Mouse (Mus musculus): ENCODE data around the gene Serinc3. TPM values are rescaled to one million over a fixed set of nuclear protein-coding genes. Genes with fewer than 3 reads are reported as not detected.

The Serinc3 gene
- total and polyA plus RNA-seq, 2 experiments from 2014 or later, result 31.7 to 98.2 TPM

DNA sequence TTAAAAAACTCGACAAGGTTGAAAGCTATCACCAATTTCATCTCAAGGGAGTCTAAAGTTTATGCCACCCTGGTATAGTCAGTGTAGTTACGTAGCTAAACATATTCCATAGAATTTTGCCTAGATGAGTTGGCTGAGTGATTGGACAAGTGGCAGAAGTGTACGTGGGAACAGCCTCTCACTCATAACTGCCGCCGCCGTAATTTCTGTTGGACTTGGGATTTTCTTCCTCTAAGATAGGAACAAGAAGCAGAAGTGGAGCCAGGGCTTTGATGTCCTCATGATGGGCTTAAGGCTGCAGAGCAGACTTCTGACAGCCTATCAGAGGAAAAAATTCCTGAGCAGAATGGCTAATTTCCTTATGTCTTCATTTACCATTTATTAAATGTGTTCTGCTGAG lies 30.7 kb upstream of the Serinc3 start:
- no peak overlapping the region for H3K27ac ChIP-seq (ENCODE audit: low read depth, low read length)
- WGBS, result 72% methylated on average over 6 of the region's 6 CpGs
- DNase-seq (no peak), ATAC-seq (no peak)
- no peaks in the 10 kb centered on the region for H3K36me3 ChIP-seq (ENCODE audit: insufficient read depth)
- H3K27me3 ChIP-seq (ENCODE audit: insufficient read depth, low read length), result no peaks in the 10 kb centered on the region
- H3K4me2 ChIP-seq (ENCODE audit: low read depth), result no peak overlapping the region
- no peaks in the 10 kb centered on the region for H3K9me3 ChIP-seq (ENCODE audit: low read length)
- 0 out of 2 replicates have a peak, but pooled peaks cover 6% of the 10 kb centered on the region for H3K4me1 ChIP-seq (ENCODE audit: insufficient read depth)
- no peak for TF ChIP-seq CTCF (IDR thresholded peaks at IDR 0.05; ENCODE audit: low read depth)
- H3K9ac ChIP-seq, result no peak overlapping the region
- H3K4me3 ChIP-seq (ENCODE audit: low read depth, low read length), result no peak overlapping the region

DNA sequence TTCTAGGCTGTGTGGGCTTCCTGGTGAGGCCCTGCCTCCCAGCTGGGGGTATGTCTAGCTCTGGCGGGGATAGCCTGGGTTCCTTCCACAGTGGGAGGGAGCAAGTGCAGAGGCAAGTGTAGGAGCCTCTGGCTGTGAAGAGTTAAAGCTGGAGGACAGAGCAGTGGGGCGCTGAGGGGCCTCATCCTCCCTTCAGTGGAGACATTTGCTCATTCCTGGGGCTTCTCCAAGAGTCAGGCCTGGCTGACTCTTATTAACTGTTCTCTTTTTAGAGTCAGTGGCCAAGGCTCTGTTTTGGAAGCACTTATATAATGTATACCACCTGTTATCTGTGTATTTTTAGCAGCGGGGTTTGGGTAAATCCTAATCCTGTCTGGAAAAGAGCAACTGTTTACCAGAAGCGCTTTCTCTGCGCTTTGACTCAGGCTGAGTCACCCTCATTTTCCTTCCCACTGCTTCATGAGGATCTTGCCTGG lies 30.3 kb upstream of the Serinc3 start:
- ATAC-seq, result no peak

DNA sequence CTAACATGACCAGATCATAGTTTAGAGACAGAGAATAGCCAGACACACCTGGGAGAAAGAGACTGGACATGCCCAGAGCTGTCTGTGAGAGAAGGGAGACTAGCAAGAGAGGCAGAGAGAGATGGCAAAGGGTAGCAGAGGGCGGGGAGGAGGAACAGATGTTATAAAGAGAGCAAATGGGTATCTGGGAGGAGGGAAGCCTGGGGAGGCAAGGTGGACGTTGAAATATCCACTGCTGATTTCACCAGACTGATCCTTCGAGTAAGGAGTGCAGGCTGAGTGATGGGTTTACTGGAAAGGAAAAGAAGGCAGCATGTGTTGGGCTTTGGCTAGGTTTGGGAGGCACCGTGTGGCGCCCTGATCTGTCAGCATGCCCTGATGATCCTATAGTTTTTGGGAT lies 29.5 kb upstream of the Serinc3 start:
- H3K27me3 ChIP-seq (ENCODE audit: insufficient read depth, low read length), result no peaks in the 10 kb centered on the region
- H3K36me3 ChIP-seq (ENCODE audit: insufficient read depth), result no peaks in the 10 kb centered on the region
- no peak overlapping the region for H3K4me3 ChIP-seq (ENCODE audit: low read depth, low read length)
- H3K4me2 ChIP-seq (ENCODE audit: low read depth), result no peak overlapping the region
- DNase-seq (no peak), ATAC-seq (no peak)
- no peak for TF ChIP-seq CTCF (IDR thresholded peaks at IDR 0.05; ENCODE audit: low read depth)
- 0 out of 2 replicates have a peak, but pooled peaks cover 6% of the 10 kb centered on the region for H3K4me1 ChIP-seq (ENCODE audit: insufficient read depth)
- no peaks in the 10 kb centered on the region for H3K9me3 ChIP-seq (ENCODE audit: low read length)
- 75% methylated on average over 5 of the region's 5 CpGs for WGBS
- no peak overlapping the region for H3K9ac ChIP-seq
- H3K27ac ChIP-seq (ENCODE audit: low read depth, low read length), result no peak overlapping the region

More for the DNA sequence above, 30.3 kb upstream of the Serinc3 start:
- Histone ChIP-seq H3K27me3 (ENCODE audit: insufficient read depth, low read length) (no peaks in the 10 kb centered on the region), H3K27ac (ENCODE audit: low read depth, low read length) (peak overlapping the region; percentile 15; the same call in 1 of the 2 replicates), H3K4me3 (ENCODE audit: low read depth, low read length) (no peak overlapping the region), H3K9ac (no peak overlapping the region), H3K36me3 (ENCODE audit: insufficient read depth) (no peaks in the 10 kb centered on the region), H3K9me3 (ENCODE audit: low read length) (no peaks in the 10 kb centered on the region), H3K4me1 (ENCODE audit: insufficient read depth) (0 out of 2 replicates have a peak, but pooled peaks cover 6% of the 10 kb centered on the region), H3K4me2 (ENCODE audit: low read depth) (no peak overlapping the region)
- 45% methylated on average over 5 of the region's 5 CpGs for WGBS
- DNase-seq, result no peak
- no peak for TF ChIP-seq CTCF (IDR thresholded peaks at IDR 0.05; ENCODE audit: low read depth)

DNA sequence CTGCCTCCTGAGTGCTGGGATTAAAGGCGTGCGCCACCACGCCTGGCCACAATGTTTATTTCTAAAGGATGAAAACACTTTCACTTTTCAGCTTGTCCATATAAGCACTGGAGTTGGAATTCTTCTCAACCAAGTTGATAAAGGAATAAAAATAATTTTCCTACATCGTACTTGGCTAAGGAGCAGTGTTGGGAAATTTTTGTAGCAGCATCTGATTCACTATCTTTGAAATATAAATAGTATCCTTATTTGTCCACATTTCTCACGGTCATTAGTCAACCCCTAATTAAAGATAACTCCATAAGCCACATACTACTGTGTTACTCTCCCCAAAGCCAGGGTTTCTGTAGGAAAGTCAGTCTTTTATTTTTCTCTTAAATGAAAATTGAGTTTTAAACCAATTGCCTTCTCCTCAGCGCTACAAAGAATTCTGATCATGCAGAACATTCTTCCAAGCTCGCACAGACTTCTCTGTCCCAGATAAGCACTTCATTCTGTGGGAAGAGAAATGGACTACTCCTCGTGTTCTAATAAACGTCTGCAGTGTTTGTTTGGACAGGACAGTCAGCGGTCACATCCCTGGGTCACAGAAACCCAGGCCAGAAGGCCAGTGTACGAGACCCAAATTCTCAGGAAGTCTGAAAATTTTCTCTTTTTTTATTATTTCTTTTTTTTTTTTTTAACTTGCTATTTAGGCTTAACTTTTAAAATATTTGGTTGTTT lies 26.1 kb upstream of the Serinc3 start:
- H3K36me3 ChIP-seq (ENCODE audit: insufficient read depth), result no peaks in the 10 kb centered on the region
- H3K9ac ChIP-seq, result no peak overlapping the region
- H3K27me3 ChIP-seq (ENCODE audit: insufficient read depth, low read length), result no peaks in the 10 kb centered on the region
- H3K4me1 ChIP-seq (ENCODE audit: insufficient read depth), result 0 out of 2 replicates have a peak, but pooled peaks cover 6% of the 10 kb centered on the region
- no peaks in the 10 kb centered on the region for H3K9me3 ChIP-seq (ENCODE audit: low read length)
- H3K4me3 ChIP-seq (ENCODE audit: low read depth, low read length), result no peak overlapping the region
- no peak for TF ChIP-seq CTCF (IDR thresholded peaks at IDR 0.05; ENCODE audit: low read depth)
- no peak for ATAC-seq
- no peak overlapping the region for H3K4me2 ChIP-seq (ENCODE audit: low read depth)
- WGBS, result 92% methylated on average over 11 of the region's 11 CpGs
- no peak for DNase-seq
- no peak overlapping the region for H3K27ac ChIP-seq (ENCODE audit: low read depth, low read length)

DNA sequence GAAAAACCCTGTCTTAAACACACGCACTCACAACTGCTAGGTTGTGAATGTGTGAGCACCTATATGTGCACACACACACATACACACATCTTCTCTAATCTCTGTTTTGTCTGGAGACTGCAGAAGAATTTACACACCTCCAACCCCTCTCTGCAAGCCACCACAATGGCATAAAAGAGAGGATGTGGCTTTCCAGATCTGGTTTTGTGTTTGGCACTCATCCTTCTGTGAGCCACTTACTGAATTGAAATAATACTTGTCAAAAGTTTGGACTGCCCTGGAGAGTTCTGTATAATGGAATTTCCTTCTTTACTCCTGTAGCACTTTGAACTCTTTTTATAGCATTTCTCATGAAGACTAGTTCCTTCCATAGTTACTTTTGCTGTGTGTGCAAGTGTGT lies 22.1 kb upstream of the Serinc3 start:
- H3K4me1 ChIP-seq (ENCODE audit: insufficient read depth), result no peaks in the 10 kb centered on the region
- WGBS, result 89% methylated on average over 1 of the region's 1 CpGs
- TF ChIP-seq CTCF (IDR thresholded peaks at IDR 0.05; ENCODE audit: low read depth), result no peak

DNA sequence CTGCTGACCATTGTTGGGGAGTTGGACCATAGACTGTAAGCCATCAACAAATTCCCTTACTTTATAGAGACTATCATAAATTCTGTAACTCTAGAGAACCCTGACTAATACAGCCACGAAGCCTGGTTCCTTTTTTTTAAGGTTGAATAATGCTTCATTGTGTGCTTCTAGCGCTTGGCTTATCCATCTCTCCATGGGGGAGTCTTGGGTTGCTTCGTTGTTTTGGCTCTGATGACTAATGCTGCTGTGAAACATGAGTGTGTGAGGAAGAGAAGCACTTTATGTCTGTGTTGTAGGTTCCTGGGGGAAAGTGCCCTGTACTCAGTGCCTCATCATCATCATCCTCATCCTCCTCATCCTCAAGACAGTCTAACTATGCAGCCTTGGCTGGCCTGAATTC lies 19.0 kb upstream of the Serinc3 start:
- H3K36me3 ChIP-seq (ENCODE audit: insufficient read depth), result no peaks in the 10 kb centered on the region
- H3K4me2 ChIP-seq (ENCODE audit: low read depth), result no peak overlapping the region
- H3K27ac ChIP-seq (ENCODE audit: low read depth, low read length), result no peak overlapping the region
- H3K9me3 ChIP-seq (ENCODE audit: low read length), result no peaks in the 10 kb centered on the region
- H3K27me3 ChIP-seq (ENCODE audit: insufficient read depth, low read length), result no peaks in the 10 kb centered on the region
- ATAC-seq (no peak), DNase-seq (no peak)
- peaks cover 5% of the 10 kb centered on the region; the same call in 1 of the 2 replicates for H3K4me1 ChIP-seq (ENCODE audit: insufficient read depth)
- no peak overlapping the region for H3K4me3 ChIP-seq (ENCODE audit: low read depth, low read length)
- H3K9ac ChIP-seq, result no peak overlapping the region
- WGBS, result 50% methylated on average over 3 of the region's 3 CpGs
- TF ChIP-seq CTCF (IDR thresholded peaks at IDR 0.05; ENCODE audit: low read depth), result no peak

More for the DNA sequence above, 22.1 kb upstream of the Serinc3 start:
- no peak for ATAC-seq
- Histone ChIP-seq H3K9me3 (ENCODE audit: low read length) (no peaks in the 10 kb centered on the region), H3K36me3 (ENCODE audit: insufficient read depth) (no peaks in the 10 kb centered on the region), H3K9ac (no peak overlapping the region), H3K27ac (ENCODE audit: low read depth, low read length) (no peak overlapping the region), H3K4me2 (ENCODE audit: low read depth) (no peak overlapping the region), H3K4me3 (ENCODE audit: low read depth, low read length) (no peak overlapping the region), H3K27me3 (ENCODE audit: insufficient read depth, low read length) (no peaks in the 10 kb centered on the region)
- DNase-seq, result no peak

DNA sequence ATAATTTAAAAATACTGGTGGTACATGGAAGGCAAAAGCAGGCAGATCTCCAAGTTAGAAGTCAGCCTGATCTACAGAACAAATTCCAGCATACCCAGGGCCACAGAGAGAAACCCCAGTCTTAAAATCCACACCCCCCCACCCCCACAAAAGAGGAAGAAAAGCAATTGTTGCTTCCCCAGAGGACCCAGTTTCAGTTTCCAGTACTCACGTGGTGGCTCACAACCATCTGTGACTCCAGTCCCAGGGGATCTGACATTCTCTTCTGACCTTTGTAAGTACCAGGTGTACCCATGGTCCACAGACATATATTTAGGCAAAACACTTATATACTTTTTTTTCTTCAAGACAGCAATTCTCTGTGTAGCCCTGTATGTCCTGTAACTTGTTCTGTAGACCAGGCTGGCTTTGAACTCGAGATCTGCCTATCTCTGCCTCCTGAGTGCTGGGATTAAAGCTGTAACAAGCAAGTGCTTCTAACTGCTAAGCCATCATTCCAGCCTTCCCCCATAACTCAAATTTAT lies 17.8 kb upstream of the Serinc3 start:
- Histone ChIP-seq H3K9ac (no peak overlapping the region), H3K4me2 (ENCODE audit: low read depth) (no peak overlapping the region), H3K4me1 (ENCODE audit: insufficient read depth) (peaks cover 6% of the 10 kb centered on the region; the same call in 1 of the 2 replicates), H3K9me3 (ENCODE audit: low read length) (no peaks in the 10 kb centered on the region), H3K27ac (ENCODE audit: low read depth, low read length) (no peak overlapping the region), H3K27me3 (ENCODE audit: insufficient read depth, low read length) (no peaks in the 10 kb centered on the region), H3K4me3 (ENCODE audit: low read depth, low read length) (no peak overlapping the region), H3K36me3 (ENCODE audit: insufficient read depth) (no peaks in the 10 kb centered on the region)
- no peak for DNase-seq
- no peak for TF ChIP-seq CTCF (IDR thresholded peaks at IDR 0.05; ENCODE audit: low read depth)
- WGBS, result 79% methylated on average over 2 of the region's 2 CpGs
- no peak for ATAC-seq

Data from forebrain, postnatal 0 days (tissue).